Mouse (Mus musculus) left cerebral cortex, adult 2 months (tissue): ENCODE results near the gene Cd83. TPM values are rescaled to one million over a fixed set of nuclear protein-coding genes. Genes with fewer than 3 reads are reported as not detected.
A peak's percentile ranks its signal among the peaks of the same experiment; 100 is the strongest.

Experiments used
- DNase-seq, 2 experiments: peaks; one replicate each; pipeline ENCODE4 v3.0.0; 2021 to 2022; ENCODE audit warnings: low spot score in 2 of 2, mixed read lengths in 1 of 2; ENCODE audit errors: extremely low spot score in 1 of 2
- H3K27ac ChIP-seq: fragments of 200-600 bp; 2 replicates; pipeline ENCODE4 v1.8.1; 2022
- H3K4me3 ChIP-seq: fragments of 200-600 bp; 2 replicates; pipeline ENCODE4 v1.8.1; 2022
- CTCF ChIP-seq: fragments of 200-600 bp; IDR thresholded peaks from 2 replicates; pipeline ENCODE4 v1.8.1; 2022; ENCODE audit warnings: antibody characterized with exemption, mild to moderate bottlenecking, moderate library complexity
- intact Hi-C: fragments of 180-260 bp; cut with DNase I; formaldehyde crosslinking; loops from one replicate; pipeline ENCODE4 v1.15.1; 2025
- total RNA-seq, 2 experiments: library from RNA; stranded (reverse); gene quantifications; 2 replicates each; pipeline ENCODE4 v1.2.3; 2021

Cd83 gene
- total RNA-seq, 2 experiments from 2014 or later, result 8.0 to 9.4 TPM

GRCm38 (mm10) chr13:43798655-43799054, 14.1 kb downstream of the Cd83 start:
- no peak for TF ChIP-seq CTCF
- H3K27ac ChIP-seq, result no peak overlapping the region
- no peak overlapping the region for H3K4me3 ChIP-seq
- DNase-seq, result no peak
- intact Hi-C loops, result loop anchor here (5.0 kb wide), 1 partner anchor 1034 kb away; no protein-coding TSS in a partner anchor

- H3K4me3 ChIP-seq, result no peak overlapping the region
- no peak for DNase-seq
- intact Hi-C loops, result no loop called here
- no peak overlapping the region for H3K27ac ChIP-seq
- TF ChIP-seq CTCF, result no peak
These were observed 15.6 kb downstream of the Cd83 start for GRCm38 (mm10) chr13:43800136-43800535.

GRCm38 (mm10) chr13:43801961-43802360, 17.4 kb downstream of the Cd83 start:
- intact Hi-C loops, result no loop called here
- Histone ChIP-seq H3K4me3 (no peak overlapping the region), H3K27ac (no peak overlapping the region)
- no peak for TF ChIP-seq CTCF
- no peak for DNase-seq

- H3K4me3 ChIP-seq, result no peak overlapping the region
- intact Hi-C loops, result no loop called here
- DNase-seq, result no peak
- TF ChIP-seq CTCF, result no peak
- no peak overlapping the region for H3K27ac ChIP-seq
These were observed 18.0 kb downstream of the Cd83 start for GRCm38 (mm10) chr13:43802361-43803137.

- DNase-seq, result no peak
- H3K27ac ChIP-seq, result no peak overlapping the region
- intact Hi-C loops, result no loop called here
- no peak overlapping the region for H3K4me3 ChIP-seq
- peak; percentile 36 for TF ChIP-seq CTCF
These were observed 20.1 kb downstream of the Cd83 start for GRCm38 (mm10) chr13:43804648-43805047.

GRCm38 (mm10) chr13:43805159-43805758, 20.7 kb downstream of the Cd83 start:
- DNase-seq, result no peak
- Histone ChIP-seq H3K27ac (no peak overlapping the region), H3K4me3 (no peak overlapping the region)
- intact Hi-C loops, result no loop called here
- TF ChIP-seq CTCF, result no peak

GRCm38 (mm10) chr13:43806371-43807271, 22.0 kb downstream of the Cd83 start:
- Histone ChIP-seq H3K27ac (no peak overlapping the region), H3K4me3 (no peak overlapping the region)
- DNase-seq, result no peak
- intact Hi-C loops, result no loop called here
- no peak for TF ChIP-seq CTCF

- TF ChIP-seq CTCF, result no peak
- H3K4me3 ChIP-seq, result no peak overlapping the region
- no peak overlapping the region for H3K27ac ChIP-seq
- DNase-seq, result no peak
- intact Hi-C loops, result no loop called here
These were observed 22.7 kb downstream of the Cd83 start for GRCm38 (mm10) chr13:43807272-43807675.

GRCm38 (mm10) chr13:43810621-43811020, 26.0 kb downstream of the Cd83 start:
- Histone ChIP-seq H3K27ac (no peak overlapping the region), H3K4me3 (no peak overlapping the region)
- no peak for TF ChIP-seq CTCF
- DNase-seq, result no peak
- intact Hi-C loops, result loop anchor here (5.0 kb wide), 1 partner anchor 987 kb away; no protein-coding TSS in a partner anchor

GRCm38 (mm10) chr13:43811835-43812234, 27.3 kb downstream of the Cd83 start:
- no peak for DNase-seq
- no peak for TF ChIP-seq CTCF
- no peak overlapping the region for H3K4me3 ChIP-seq
- H3K27ac ChIP-seq, result no peak overlapping the region
- intact Hi-C loops, result loop anchor here (5.0 kb wide), 1 partner anchor 985 kb away; no protein-coding TSS in a partner anchor

- intact Hi-C loops, result loop anchor here (5.0 kb wide), 1 partner anchor 984 kb away; no protein-coding TSS in a partner anchor
- TF ChIP-seq CTCF, result no peak
- no peak overlapping the region for H3K27ac ChIP-seq
- no peak overlapping the region for H3K4me3 ChIP-seq
- DNase-seq, result no peak
These were observed 28.9 kb downstream of the Cd83 start for GRCm38 (mm10) chr13:43813431-43813830.

- H3K4me3 ChIP-seq, result no peak overlapping the region
- DNase-seq, result no peak
- intact Hi-C loops, result no loop called here
- TF ChIP-seq CTCF, result no peak
- H3K27ac ChIP-seq, result no peak overlapping the region
These were observed 32.9 kb downstream of the Cd83 start for GRCm38 (mm10) chr13:43817461-43817860.
